In genomic region chr17:35836178-35836965, GRCm38 (mm10) we compare ENCODE assay signal across 8 mouse cellular contexts. TPM values are rescaled to one million over a fixed set of nuclear protein-coding genes. Genes with fewer than 3 reads are reported as not detected.
DNase-seq lines count a peak whose midpoint lies in the region; ATAC-seq and TF ChIP-seq lines count a peak whose summit lies in the region.

No protein-coding gene starts in this region.

- no peak for ATAC-seq in forebrain, embryonic 14.5 days
- peak; percentile 39 for ATAC-seq in neutrophil, adult 5-6 weeks (ENCODE audit: extremely low read depth, insufficient number of reproducible peaks, low FRiP score, poor library complexity, severe bottlenecking)

- peaks cover 53% of the 10 kb centered on the region for H3K36me3 ChIP-seq in forebrain, embryonic 14.5 days (ENCODE audit: control insufficient read depth, insufficient read depth, low read length)
- H3K36me3 ChIP-seq in thymus, adult 2 months (ENCODE audit: control insufficient read depth, insufficient read depth, low read length), result peaks cover 39% of the 10 kb centered on the region

- TF ChIP-seq POLR2A in lung, adult 2 months (IDR thresholded peaks at IDR 0.05; ENCODE audit: borderline replicate concordance, extremely low read depth, low read depth, low read length), result no peak; the same call in 1 of the 2 replicates
- no peak for TF ChIP-seq POLR2A in thymus, adult 2 months (IDR thresholded peaks at IDR 0.05; ENCODE audit: control insufficient read depth, extremely low read depth, insufficient read depth, low read length, poor library complexity)

- H3K4me1 ChIP-seq in forebrain, embryonic 14.5 days (ENCODE audit: control insufficient read depth, insufficient read depth, low read length), result peaks cover 28% of the 10 kb centered on the region
- peaks cover 16% of the 10 kb centered on the region for H3K4me1 ChIP-seq in lung, adult 2 months (ENCODE audit: control insufficient read depth, insufficient read depth, low read length)
- H3K4me1 ChIP-seq in thymus, adult 2 months (replicated peaks; ENCODE audit: control insufficient read depth, insufficient read depth, low read length), result peaks cover 24% of the 10 kb centered on the region

- peak overlapping the region; percentile 89 for H3K4me2 ChIP-seq in forebrain, embryonic 14.5 days (ENCODE audit: low read length)

- intact Hi-C loops in heart, postnatal 14 days (cut with DNase I), result loop anchor here (10.0 kb wide), 1 partner anchor 138 kb away; the partner anchor contains the start of gene Gnl1

- peak overlapping the region; percentile 77 for H3K4me3 ChIP-seq in forebrain, embryonic 14.5 days (ENCODE audit: low read depth, low read length)
- H3K4me3 ChIP-seq in lung, adult 2 months (replicated peaks; ENCODE audit: extremely low read depth, low read depth, low read length), result peak overlapping the region; percentile 88
- peak overlapping the region; percentile 87 for H3K4me3 ChIP-seq in thymus, adult 2 months (ENCODE audit: control insufficient read depth, insufficient read depth, low read length)

- H3K9me3 ChIP-seq in forebrain, embryonic 14.5 days (replicated peaks; ENCODE audit: control insufficient read depth, low read length), result no peaks in the 10 kb centered on the region

- H3K27me3 ChIP-seq in forebrain, embryonic 14.5 days (replicated peaks; ENCODE audit: control insufficient read depth, insufficient read depth, low read length), result no peaks in the 10 kb centered on the region
- no peaks in the 10 kb centered on the region for H3K27me3 ChIP-seq in thymus, adult 2 months (ENCODE audit: control insufficient read depth, insufficient read depth, low read length)

- peak; percentile 50 for TF ChIP-seq CTCF in lung, adult 2 months (IDR thresholded peaks at IDR 0.05; ENCODE audit: insufficient read depth, low read length)
- TF ChIP-seq CTCF in thymus, adult 2 months (IDR thresholded peaks at IDR 0.05; ENCODE audit: borderline replicate concordance, control insufficient read depth, extremely low read depth, insufficient read depth, low read length, poor library complexity), result no peak

- H3K27ac ChIP-seq in forebrain, embryonic 14.5 days (ENCODE audit: low read depth, low read length), result peak overlapping the region; percentile 97
- H3K27ac ChIP-seq in thymus, adult 2 months (ENCODE audit: control insufficient read depth, insufficient read depth, low read length), result peak overlapping the region; percentile 26; the same call in 1 of the 2 replicates

- peak overlapping the region; percentile 98 for H3K9ac ChIP-seq in forebrain, embryonic 14.5 days (ENCODE audit: low read length)

- peak; percentile 95 for DNase-seq in ES-CJ7 (ENCODE audit: low read depth, low spot score)
- peak; percentile 82 for DNase-seq in cerebellum, adult 11-12 months
- DNase-seq in forebrain, embryonic 14.5 days (ENCODE audit: low spot score), result peak; percentile 97
- peak; percentile 83 to 92 for DNase-seq in heart, postnatal 14 days
- DNase-seq in layer of hippocampus, adult 18-20 months (ENCODE audit: low spot score in 2 of 2), result peak; percentile 81 to 96
- DNase-seq in lung, adult 2 months, result peak; percentile 83
- DNase-seq in thymus, adult 2 months, result peak; percentile 83

- WGBS in forebrain, embryonic 14.5 days, result 8% methylated on average over 24 of the region's 24 CpGs
- WGBS in lung, adult 2 months, result 5% methylated on average over 24 of the region's 24 CpGs
- WGBS in thymus, adult 2 months, result 8% methylated on average over 24 of the region's 24 CpGs

RNA-seq across cellular contexts. Expression of gene Tubb5, which starts 1.7 kb away (rescaled TPM):
- 2,004 and 2,051 TPM in 2 replicates for polyA plus RNA-seq in forebrain, embryonic 14.5 days (2014; fragmentation: Nextera tagmentation; extraction: Ambion mirVana)
- total RNA-seq in heart, postnatal 14 days (2021), result 100 to 1,000 TPM; 134 to 183 TPM
- 100 to 1,000 TPM; 326 to 341 TPM for total RNA-seq in layer of hippocampus, adult 18-20 months (2021)
- 258 and 298 TPM in 2 replicates for polyA plus RNA-seq in lung, adult 2 months (2012; rRNA removed)
- total RNA-seq in neutrophil, adult 5-6 weeks (2017), result 182 and 191 TPM in 2 replicates
- 1,522 and 2,049 TPM in 2 replicates for polyA plus RNA-seq in thymus, adult 2 months (2012; rRNA removed)

RNA-seq across cellular contexts. Expression of gene Mdc1, which starts 4.9 kb away (rescaled TPM):
- polyA plus RNA-seq in forebrain, embryonic 14.5 days (2014; fragmentation: Nextera tagmentation; extraction: Ambion mirVana), result 12.2 and 14.4 TPM in 2 replicates
- 10 to 100 TPM; 12.9 to 13.5 TPM for total RNA-seq in heart, postnatal 14 days (2021)
- 10 to 100 TPM; 17.2 to 18.5 TPM for total RNA-seq in layer of hippocampus, adult 18-20 months (2021)
- polyA plus RNA-seq in lung, adult 2 months (2012; rRNA removed), result 6.8 and 8.2 TPM in 2 replicates
- 22.5 and 30.7 TPM in 2 replicates for total RNA-seq in neutrophil, adult 5-6 weeks (2017)
- 17.4 and 22.4 TPM in 2 replicates for polyA plus RNA-seq in thymus, adult 2 months (2012; rRNA removed)

RNA-seq across cellular contexts. Expression of gene Flot1, which starts 13.3 kb away (rescaled TPM):
- polyA plus RNA-seq in forebrain, embryonic 14.5 days (2014; fragmentation: Nextera tagmentation; extraction: Ambion mirVana), result 68.5 and 78.2 TPM in 2 replicates
- total RNA-seq in heart, postnatal 14 days (2021), result 100 to 1,000 TPM; 108 to 111 TPM
- 100 to 1,000 TPM; 122 to 131 TPM for total RNA-seq in layer of hippocampus, adult 18-20 months (2021)
- 81.9 and 89.7 TPM in 2 replicates for polyA plus RNA-seq in lung, adult 2 months (2012; rRNA removed)
- 172 and 193 TPM in 2 replicates for total RNA-seq in neutrophil, adult 5-6 weeks (2017)
- polyA plus RNA-seq in thymus, adult 2 months (2012; rRNA removed), result 62.4 and 70.4 TPM in 2 replicates

RNA-seq across cellular contexts. Expression of gene Ier3, which starts 14.9 kb away (rescaled TPM):
- polyA plus RNA-seq in forebrain, embryonic 14.5 days (2014; fragmentation: Nextera tagmentation; extraction: Ambion mirVana), result 4.6 and 5.0 TPM in 2 replicates
- total RNA-seq in heart, postnatal 14 days (2021), result 10 to 100 TPM; 23.9 to 27.8 TPM
- 1 to 10 TPM; 5.2 to 6.0 TPM for total RNA-seq in layer of hippocampus, adult 18-20 months (2021)
- 133 TPM in 2 replicates for polyA plus RNA-seq in lung, adult 2 months (2012; rRNA removed)
- 74.1 and 100 TPM in 2 replicates for total RNA-seq in neutrophil, adult 5-6 weeks (2017)
- polyA plus RNA-seq in thymus, adult 2 months (2012; rRNA removed), result 6.2 and 6.4 TPM in 2 replicates

RNA-seq across cellular contexts. Expression of gene Nrm, which starts 24.7 kb away (rescaled TPM):
- polyA plus RNA-seq in forebrain, embryonic 14.5 days (2014; fragmentation: Nextera tagmentation; extraction: Ambion mirVana), result 23.9 and 29.6 TPM in 2 replicates
- total RNA-seq in heart, postnatal 14 days (2021), result 1 to 10 TPM; 3.8 to 6.0 TPM
- 1 to 10 TPM; 1.6 to 1.9 TPM for total RNA-seq in layer of hippocampus, adult 18-20 months (2021)
- 16.5 and 26.2 TPM in 2 replicates for polyA plus RNA-seq in lung, adult 2 months (2012; rRNA removed)
- total RNA-seq in neutrophil, adult 5-6 weeks (2017), result 42.5 and 45.6 TPM in 2 replicates
- polyA plus RNA-seq in thymus, adult 2 months (2012; rRNA removed), result 82.8 and 111 TPM in 2 replicates
